ENCODE assay signal across 8 mouse cellular contexts in genomic region chr11:94630199-94631011, GRCm38 (mm10). TPM values are rescaled to one million over a fixed set of nuclear protein-coding genes. Genes with fewer than 3 reads are reported as not detected.
DNase-seq lines count a peak whose midpoint lies in the region; ATAC-seq and TF ChIP-seq lines count a peak whose summit lies in the region.

No protein-coding gene starts in this region.

- peaks cover 4% of the 10 kb centered on the region for H3K36me3 ChIP-seq in forebrain, embryonic 11.5 days (ENCODE audit: control insufficient read depth, insufficient read depth, low read length)
- peaks cover 43% of the 10 kb centered on the region for H3K36me3 ChIP-seq in limb, embryonic 10.5 days
- H3K36me3 ChIP-seq in splenic B cell, adult 2 months (ENCODE audit: control insufficient read depth, insufficient read depth, low read length, poor library complexity, severe bottlenecking), result peaks cover 5% of the 10 kb centered on the region

- intact Hi-C loops in heart, postnatal 14 days (cut with DNase I), result loop anchor here (5.0 kb wide), 1 partner anchor 87 kb away; no protein-coding TSS in a partner anchor

- TF ChIP-seq POLR2A in bone marrow macrophage, adult 2 months (IDR thresholded peaks at IDR 0.05; ENCODE audit: borderline replicate concordance, low read depth, low read length), result no peak

- H3K4me2 ChIP-seq in forebrain, embryonic 11.5 days (ENCODE audit: low read depth, low read length, severe bottlenecking), result peak overlapping the region; percentile 87

- H3K27ac ChIP-seq in bone marrow macrophage, adult 2 months (ENCODE audit: insufficient read depth, low read depth, low read length), result peak overlapping the region; percentile 43
- no peak overlapping the region for H3K27ac ChIP-seq in forebrain, embryonic 11.5 days (ENCODE audit: low read depth, low read length)
- H3K27ac ChIP-seq in limb, embryonic 10.5 days, result peak overlapping the region; percentile 89

- ATAC-seq in CD4-positive, CD25-positive, alpha-beta regulatory T cell, adult 4 months, result no peak
- 0 out of 2 replicates have a peak, but pooled peaks have one; percentile 36 for ATAC-seq in forebrain, embryonic 11.5 days (replicated peaks; ENCODE audit: low FRiP score)

- H3K4me3 ChIP-seq in bone marrow macrophage, adult 2 months (ENCODE audit: insufficient read depth, low read length), result peak overlapping the region; percentile 86
- H3K4me3 ChIP-seq in forebrain, embryonic 11.5 days (ENCODE audit: low read depth, low read length), result peak overlapping the region; percentile 95
- H3K4me3 ChIP-seq in limb, embryonic 10.5 days, result peak overlapping the region; percentile 95

- DNase-seq in CD4-positive, CD25-positive, alpha-beta regulatory T cell, adult 2 months (ENCODE audit: low read depth, low spot score), result peak; percentile 55
- DNase-seq in forebrain, embryonic 11.5 days (ENCODE audit: low spot score), result peak; percentile 52
- DNase-seq in heart, postnatal 14 days, result peak; percentile 55 to 57
- peak; percentile 47 for DNase-seq in limb, embryonic 10.5 days (ENCODE audit: low spot score)
- peak; percentile 24 for DNase-seq in mesoderm, embryonic 11.5 days (ENCODE audit: low read depth, low spot score)
- DNase-seq in splenic B cell, adult 2 months (ENCODE audit: low read depth, low spot score), result peak; percentile 34

- H3K9me3 ChIP-seq in forebrain, embryonic 11.5 days (ENCODE audit: control insufficient read depth, low read length), result no peaks in the 10 kb centered on the region
- H3K9me3 ChIP-seq in limb, embryonic 10.5 days (replicated peaks), result no peaks in the 10 kb centered on the region

- no peak for TF ChIP-seq CTCF in bone marrow macrophage, adult 2 months (IDR thresholded peaks at IDR 0.05; ENCODE audit: low read depth, low read length)

- H3K27me3 ChIP-seq in forebrain, embryonic 11.5 days (ENCODE audit: control insufficient read depth, insufficient read depth, low read length), result no peaks in the 10 kb centered on the region
- H3K27me3 ChIP-seq in limb, embryonic 10.5 days (ENCODE audit: low read depth, poor library complexity, severe bottlenecking), result no peaks in the 10 kb centered on the region
- no peaks in the 10 kb centered on the region for H3K27me3 ChIP-seq in splenic B cell, adult 2 months (ENCODE audit: control insufficient read depth, insufficient read depth, low read length, poor library complexity, severe bottlenecking)

- H3K4me1 ChIP-seq in bone marrow macrophage, adult 2 months (ENCODE audit: control insufficient read depth, insufficient read depth, low read length), result peaks cover 11% of the 10 kb centered on the region
- H3K4me1 ChIP-seq in forebrain, embryonic 11.5 days (replicated peaks; ENCODE audit: control insufficient read depth, insufficient read depth, low read length), result peaks cover 3% of the 10 kb centered on the region; the same call in 1 of the 2 replicates
- H3K4me1 ChIP-seq in limb, embryonic 10.5 days, result peaks cover 15% of the 10 kb centered on the region

- peak overlapping the region; percentile 86 for H3K9ac ChIP-seq in forebrain, embryonic 11.5 days (ENCODE audit: low read length)

- 16% methylated on average over 26 of the region's 26 CpGs for WGBS in forebrain, embryonic 11.5 days
- WGBS in limb, embryonic 10.5 days, result 15% methylated on average over 26 of the region's 26 CpGs

RNA-seq across cellular contexts. Expression of gene Lrrc59, which starts 0.8 kb away (rescaled TPM):
- polyA plus RNA-seq in CD4-positive, CD25-positive, alpha-beta regulatory T cell, adult 4 months (2017; shearing (Covaris generic)), result 1 to 10 TPM; 7.9 to 8.2 TPM
- 48.9 and 57.6 TPM in 2 replicates for polyA plus RNA-seq in bone marrow macrophage, adult 2 months (2012; ENCODE audit: insufficient read depth, insufficient read length, missing spikeins)
- 226 and 244 TPM in 2 replicates for polyA plus RNA-seq in forebrain, embryonic 11.5 days (2014; fragmentation: Nextera tagmentation; extraction: Ambion mirVana)
- total RNA-seq in heart, postnatal 14 days (2021), result 10 to 100 TPM; 34.7 to 37.3 TPM
- polyA plus RNA-seq in limb, embryonic 10.5 days (2016; fragmentation: Nextera tagmentation; extraction: Ambion mirVana), result 274 and 301 TPM in 2 replicates

RNA-seq across cellular contexts. Expression of gene Mrpl27, which starts 23.2 kb away (rescaled TPM):
- polyA plus RNA-seq in CD4-positive, CD25-positive, alpha-beta regulatory T cell, adult 4 months (2017; shearing (Covaris generic)), result 10 to 100 TPM; 54.0 to 64.5 TPM
- polyA plus RNA-seq in bone marrow macrophage, adult 2 months (2012; ENCODE audit: insufficient read depth, insufficient read length, missing spikeins), result 65.1 and 74.4 TPM in 2 replicates
- 122 and 125 TPM in 2 replicates for polyA plus RNA-seq in forebrain, embryonic 11.5 days (2014; fragmentation: Nextera tagmentation; extraction: Ambion mirVana)
- total RNA-seq in heart, postnatal 14 days (2021), result 10 to 100 TPM; 57.1 to 62.9 TPM
- polyA plus RNA-seq in limb, embryonic 10.5 days (2016; fragmentation: Nextera tagmentation; extraction: Ambion mirVana), result 141 and 147 TPM in 2 replicates

RNA-seq across cellular contexts. Expression of gene Eme1, which starts 23.4 kb away (rescaled TPM):
- 1 to 10 TPM; 2.0 to 3.1 TPM for polyA plus RNA-seq in CD4-positive, CD25-positive, alpha-beta regulatory T cell, adult 4 months (2017; shearing (Covaris generic))
- 4.1 and 7.5 TPM in 2 replicates for polyA plus RNA-seq in bone marrow macrophage, adult 2 months (2012; ENCODE audit: insufficient read depth, insufficient read length, missing spikeins)
- 57.2 and 60.0 TPM in 2 replicates for polyA plus RNA-seq in forebrain, embryonic 11.5 days (2014; fragmentation: Nextera tagmentation; extraction: Ambion mirVana)
- 1 to 10 TPM in 1 of 2 experiments, under 1 TPM in 1; 0.45 to 1.5 TPM for total RNA-seq in heart, postnatal 14 days (2021)
- 60.1 and 62.2 TPM in 2 replicates for polyA plus RNA-seq in limb, embryonic 10.5 days (2016; fragmentation: Nextera tagmentation; extraction: Ambion mirVana)

RNA-seq across cellular contexts. Expression of gene Acsf2, which starts 28.7 kb away (rescaled TPM):
- 1 to 10 TPM; 1.6 to 2.3 TPM for polyA plus RNA-seq in CD4-positive, CD25-positive, alpha-beta regulatory T cell, adult 4 months (2017; shearing (Covaris generic))
- 9.5 and 10.2 TPM in 2 replicates for polyA plus RNA-seq in bone marrow macrophage, adult 2 months (2012; ENCODE audit: insufficient read depth, insufficient read length, missing spikeins)
- 6.3 and 6.9 TPM in 2 replicates for polyA plus RNA-seq in forebrain, embryonic 11.5 days (2014; fragmentation: Nextera tagmentation; extraction: Ambion mirVana)
- total RNA-seq in heart, postnatal 14 days (2021), result 10 to 100 TPM; 31.6 to 35.6 TPM
- 4.1 and 5.6 TPM in 2 replicates for polyA plus RNA-seq in limb, embryonic 10.5 days (2016; fragmentation: Nextera tagmentation; extraction: Ambion mirVana)

RNA-seq across cellular contexts. Expression of gene Xylt2, which starts 46.9 kb away (rescaled TPM):
- polyA plus RNA-seq in CD4-positive, CD25-positive, alpha-beta regulatory T cell, adult 4 months (2017; shearing (Covaris generic)), result 1 to 10 TPM; 5.4 to 7.0 TPM
- 186 and 188 TPM in 2 replicates for polyA plus RNA-seq in bone marrow macrophage, adult 2 months (2012; ENCODE audit: insufficient read depth, insufficient read length, missing spikeins)
- polyA plus RNA-seq in forebrain, embryonic 11.5 days (2014; fragmentation: Nextera tagmentation; extraction: Ambion mirVana), result 18.0 and 19.8 TPM in 2 replicates
- 10 to 100 TPM; 12.5 to 15.1 TPM for total RNA-seq in heart, postnatal 14 days (2021)
- polyA plus RNA-seq in limb, embryonic 10.5 days (2016; fragmentation: Nextera tagmentation; extraction: Ambion mirVana), result 17.8 and 21.0 TPM in 2 replicates
